Mouse (Mus musculus) cerebellum, postnatal 25 days (tissue): Measurements from ENCODE around the gene Stard13.
A peak's percentile ranks its signal among the peaks of the same experiment; 100 is the strongest.

ENCODE experiments used
- DNase-seq, 2 experiments: peaks; one replicate each; pipeline ENCODE4 v3.0.0; 2021; ENCODE audit warnings: mixed read lengths in 2 of 2

Stard13 gene

DNA sequence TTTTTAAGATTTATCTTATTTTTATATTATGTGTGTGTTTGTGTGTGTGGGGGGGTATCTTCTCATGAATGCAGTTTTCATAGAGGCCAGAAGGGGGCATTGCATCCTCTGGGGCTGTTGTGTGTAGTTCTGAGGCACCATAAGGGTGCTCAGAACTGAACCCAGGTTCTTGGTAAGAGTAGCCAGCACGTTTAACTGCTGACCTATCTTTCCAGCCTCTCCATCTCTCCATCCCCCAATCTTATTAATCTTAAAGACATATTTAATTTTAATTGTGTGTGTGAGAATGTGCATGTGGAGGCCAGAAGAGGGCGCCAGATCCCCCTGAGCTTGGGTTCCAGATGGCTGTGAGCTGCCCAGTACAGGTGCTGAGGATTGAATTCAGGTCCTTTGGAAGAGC is 131.4 kb downstream of the Stard13 start:
- no peak for DNase-seq

DNA sequence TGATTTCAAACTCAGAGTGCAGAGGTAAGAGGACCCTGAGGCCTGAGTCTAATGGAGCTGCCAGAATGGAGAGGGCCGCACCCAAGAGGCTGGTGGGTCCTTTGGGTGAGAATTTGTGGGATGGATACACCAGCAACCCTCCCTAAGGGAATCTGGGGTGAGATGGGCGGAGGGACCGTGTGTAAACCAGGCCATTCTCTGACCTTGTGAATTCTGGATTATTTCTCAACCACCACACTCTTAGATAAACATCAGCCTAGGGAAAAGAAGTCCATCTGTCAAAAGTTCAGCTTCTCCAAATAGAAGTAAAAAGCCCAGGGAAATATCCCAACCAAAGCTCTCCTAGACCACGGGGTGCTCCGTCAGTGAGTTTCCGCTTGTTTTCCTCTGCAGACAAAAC is 137.6 kb downstream of the Stard13 start:
- no peak for DNase-seq

DNA sequence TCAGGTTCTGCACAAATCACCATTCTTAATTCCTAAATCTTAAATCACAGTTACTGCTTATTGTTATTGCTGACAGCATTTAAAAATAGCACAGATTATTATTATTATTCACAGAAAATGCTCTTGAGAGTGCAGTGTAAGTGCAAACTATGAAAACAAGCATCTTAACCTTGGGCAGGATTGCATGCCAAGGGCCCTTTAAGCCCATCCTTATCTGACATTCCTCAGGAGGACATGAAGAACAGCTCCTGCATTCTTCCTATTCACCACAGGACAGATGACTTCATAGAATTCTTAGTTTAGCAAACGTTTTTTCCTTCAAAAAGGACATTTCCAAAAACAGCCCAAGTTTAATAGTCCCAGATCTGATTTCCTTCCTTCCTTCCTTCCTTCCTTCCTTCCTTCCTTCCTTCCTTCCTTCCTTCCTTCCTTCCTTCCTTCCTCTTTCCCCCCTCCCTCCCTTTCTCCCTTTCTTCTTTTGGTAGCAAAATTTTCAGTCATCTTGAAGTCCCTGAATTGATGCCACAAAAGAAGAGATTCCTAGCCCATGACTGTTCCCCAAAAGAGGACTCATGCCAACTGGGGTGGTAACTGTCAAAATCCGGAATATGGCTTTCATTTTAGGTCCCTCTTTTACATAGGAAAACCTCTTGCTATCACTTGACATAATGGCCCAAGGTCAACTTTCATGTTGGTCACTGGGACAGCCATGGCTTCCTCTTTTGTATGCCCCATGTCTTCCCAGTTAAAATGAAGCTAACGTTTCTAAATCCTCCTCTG is 140.6 kb downstream of the Stard13 start:
- DNase-seq = no peak

DNA sequence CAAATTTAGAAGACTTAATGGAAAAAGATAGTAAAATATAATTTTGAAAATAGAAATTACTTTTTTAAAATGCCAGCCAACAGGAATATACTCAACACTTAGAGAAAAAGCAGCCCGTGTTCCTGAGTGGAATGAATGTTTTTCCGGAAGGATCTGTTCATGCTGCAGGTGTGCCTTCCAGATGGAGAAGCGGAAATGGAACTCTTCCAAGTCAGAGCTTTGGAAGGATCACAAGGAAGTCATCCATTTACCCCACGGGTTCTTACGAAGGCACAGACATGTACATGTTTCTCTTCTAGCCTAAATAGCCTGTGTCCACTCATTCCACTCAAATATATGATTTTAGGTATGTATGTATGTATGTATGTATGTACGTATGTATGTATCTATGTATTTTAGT is 142.6 kb downstream of the Stard13 start:
- no peak for DNase-seq

DNA sequence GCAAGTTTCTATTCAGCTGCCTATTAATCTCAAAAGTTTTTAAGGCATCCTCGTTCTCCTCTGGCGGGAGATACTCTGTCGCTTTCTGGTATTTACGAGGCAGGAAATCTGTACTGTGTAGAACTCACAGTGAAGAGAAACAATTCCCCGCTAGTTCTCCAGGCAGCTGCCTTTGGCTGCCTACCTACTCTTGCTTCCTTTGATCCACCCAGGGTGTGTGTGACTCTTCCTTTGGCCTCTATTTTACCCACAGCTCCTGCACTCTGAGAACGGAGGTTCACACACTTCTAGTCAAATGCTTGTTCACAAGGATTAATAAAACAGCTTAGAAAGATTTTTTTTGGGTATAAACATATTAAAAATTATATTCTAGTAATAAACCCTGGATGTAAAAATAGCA is 144.4 kb downstream of the Stard13 start:
- DNase-seq = no peak

DNA sequence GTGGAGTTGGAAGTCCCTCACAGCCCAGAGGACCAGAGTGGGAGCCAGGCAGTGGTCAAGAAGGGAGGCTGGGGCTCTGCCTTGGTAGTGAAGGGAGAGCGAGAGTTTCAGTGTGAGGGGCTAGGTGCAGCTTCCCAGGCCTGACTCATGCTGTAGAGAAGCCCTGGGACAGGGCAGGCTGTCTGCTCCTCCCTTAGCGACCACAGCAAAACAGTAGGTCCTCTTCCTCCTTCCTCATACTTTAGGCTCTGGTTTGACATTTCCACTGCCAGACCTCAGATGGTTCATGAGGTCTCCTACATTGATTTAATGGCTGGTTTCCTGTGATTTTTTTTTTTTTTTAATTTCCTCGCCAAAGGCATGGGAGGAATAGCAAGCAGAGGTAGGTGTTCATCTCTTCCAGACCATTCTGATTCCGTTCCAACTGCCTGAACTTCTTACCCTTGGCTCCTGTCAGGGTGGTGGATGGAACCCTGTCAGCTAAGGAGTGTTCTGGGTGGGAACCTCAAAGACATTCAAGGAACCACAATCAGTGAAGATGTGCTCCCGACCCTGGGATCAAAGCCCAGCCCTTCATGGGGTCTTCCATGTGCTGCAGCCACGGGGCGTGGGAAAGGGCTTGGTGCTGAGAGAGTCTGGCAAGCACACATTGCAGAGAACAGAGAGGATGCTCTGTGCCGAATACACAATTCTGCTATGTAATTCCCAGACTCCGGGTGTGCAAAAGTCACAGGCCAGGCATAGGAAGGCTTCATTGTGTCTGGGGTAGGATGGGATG is 147.0 kb downstream of the Stard13 start:
- DNase-seq = no peak

DNA sequence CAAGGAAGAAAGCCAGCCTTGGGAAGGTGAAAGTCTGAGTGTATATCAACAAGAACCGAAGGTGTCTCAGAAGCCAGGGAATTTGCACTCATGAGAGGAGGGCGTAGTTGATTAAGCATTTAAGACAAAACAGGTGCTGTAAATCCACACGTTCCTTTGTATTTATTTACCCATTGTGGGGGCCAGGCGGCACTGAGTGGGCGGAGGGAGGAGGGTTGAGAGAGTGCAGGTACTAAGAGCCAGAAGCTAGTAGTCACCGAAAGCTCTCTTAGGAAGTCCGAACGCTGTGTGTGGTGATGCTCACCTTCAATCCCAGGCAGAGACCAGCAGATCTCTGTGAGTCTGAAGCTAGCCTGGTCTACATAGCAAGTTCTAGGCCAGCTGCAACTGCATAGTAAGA is 147.9 kb downstream of the Stard13 start:
- no peak for DNase-seq

DNA sequence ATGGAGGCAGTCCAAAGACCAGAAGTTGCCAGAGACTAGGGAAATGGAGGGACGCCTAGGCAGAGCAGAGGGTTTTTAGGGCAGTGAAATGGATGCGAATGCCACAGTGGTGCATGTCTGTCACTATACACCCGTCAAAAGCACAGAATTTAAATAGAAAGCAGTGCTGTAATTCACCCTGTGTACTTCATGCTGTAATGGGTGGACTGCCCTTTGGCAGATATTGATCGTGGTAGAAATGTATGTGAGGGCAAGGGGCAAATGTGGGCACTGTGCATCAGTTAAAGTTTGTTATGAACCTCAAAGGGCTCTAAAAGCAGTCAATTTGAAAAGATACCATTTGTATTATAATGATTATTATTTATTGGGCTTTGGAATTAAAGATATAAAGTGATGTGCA is 153.4 kb downstream of the Stard13 start:
- no peak for DNase-seq

DNA sequence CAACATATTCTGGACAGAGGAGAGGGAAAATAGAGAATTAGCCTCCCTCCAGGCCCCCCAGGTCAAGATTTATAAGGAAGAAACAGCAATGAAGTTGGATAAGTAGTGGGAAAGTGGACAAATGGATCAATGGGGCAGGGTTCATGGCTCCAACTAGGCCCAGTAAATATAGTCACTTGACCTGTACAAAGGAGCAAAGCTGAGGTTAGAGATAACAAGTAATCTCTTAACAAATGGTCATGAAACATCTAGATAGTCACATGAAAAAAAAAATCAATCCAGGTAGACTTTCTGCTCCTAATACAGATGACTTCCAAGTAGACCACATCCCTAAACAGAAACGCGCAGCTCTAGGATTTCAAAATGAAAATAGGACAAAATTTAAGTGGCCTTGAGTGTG is 155.7 kb downstream of the Stard13 start:
- DNase-seq = no peak

DNA sequence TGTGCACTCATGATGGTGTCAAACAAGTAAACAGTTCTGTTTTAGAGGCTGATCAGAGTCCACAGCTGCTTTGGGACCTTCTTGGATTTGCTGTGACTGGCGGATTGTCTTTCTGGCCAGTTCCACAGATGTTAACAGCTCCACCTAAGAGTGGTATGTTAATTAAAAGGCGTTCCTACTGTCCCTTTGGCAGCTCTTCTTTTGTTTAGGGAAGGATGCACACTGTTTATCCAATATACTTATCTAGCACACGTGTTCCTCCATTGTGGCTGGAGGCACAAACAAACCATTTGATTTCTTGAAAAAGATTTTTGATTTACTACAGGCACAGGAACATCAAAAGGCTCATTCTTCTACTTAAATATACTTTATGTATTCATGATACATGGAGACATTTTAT is 156.7 kb downstream of the Stard13 start:
- DNase-seq = no peak

DNA sequence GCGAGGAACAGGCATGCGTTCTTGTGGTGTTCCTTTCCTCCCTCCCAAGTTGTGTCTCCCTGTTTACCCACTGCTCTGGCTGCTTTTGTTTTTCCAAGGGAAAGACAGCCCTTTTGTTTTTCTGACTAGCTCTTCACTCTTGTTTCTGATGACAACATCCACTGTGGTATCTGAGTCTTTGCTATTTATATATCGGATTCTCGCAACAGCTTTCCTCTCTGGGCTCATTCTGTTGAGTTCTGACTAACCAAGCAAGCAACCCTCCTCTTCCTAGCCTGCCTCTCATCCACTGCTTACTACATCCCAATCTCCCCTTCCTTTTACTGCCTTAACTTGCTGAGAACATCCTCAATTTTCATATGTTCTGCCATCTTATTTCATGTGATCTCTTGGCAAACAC is 159.4 kb downstream of the Stard13 start:
- DNase-seq = no peak

DNA sequence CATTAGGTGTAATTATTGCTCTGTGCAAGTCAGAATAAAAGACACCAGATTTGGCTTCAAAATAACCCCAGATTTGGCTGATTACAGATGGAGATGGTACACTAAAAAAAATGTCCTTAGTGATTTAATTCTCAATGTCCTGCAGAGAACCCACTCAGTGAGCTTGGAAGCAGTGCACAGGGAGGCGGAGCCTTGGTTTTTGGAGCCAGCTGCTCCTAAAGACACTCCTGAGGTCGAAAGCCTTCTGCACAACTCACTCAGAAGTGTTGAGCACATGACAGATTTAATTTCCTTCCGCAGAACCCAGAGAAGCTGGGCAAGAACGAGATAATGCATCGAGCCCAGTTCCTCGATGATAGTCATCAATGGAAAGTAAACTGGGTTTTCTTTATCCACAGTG is 162.2 kb downstream of the Stard13 start:
- DNase-seq = no peak

DNA sequence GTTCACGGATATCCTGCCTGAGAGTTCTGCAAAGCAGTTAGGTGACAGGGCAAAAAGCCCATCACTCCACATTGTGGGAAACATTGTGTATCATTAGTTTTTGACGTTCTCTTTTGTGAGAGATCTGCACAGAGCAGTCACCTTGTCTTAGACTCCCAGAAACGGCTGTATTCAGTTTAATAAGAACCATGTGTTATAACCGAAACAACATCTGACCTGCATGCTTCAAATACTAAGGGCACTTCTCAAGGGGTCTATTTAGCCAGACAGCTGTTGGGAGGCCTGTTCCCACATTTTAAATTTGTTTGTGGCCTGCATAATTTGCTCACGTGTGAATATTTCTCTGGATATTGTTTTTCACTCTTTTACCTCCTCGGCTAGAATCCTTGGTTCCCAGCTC is 162.7 kb downstream of the Stard13 start:
- no peak for DNase-seq

DNA sequence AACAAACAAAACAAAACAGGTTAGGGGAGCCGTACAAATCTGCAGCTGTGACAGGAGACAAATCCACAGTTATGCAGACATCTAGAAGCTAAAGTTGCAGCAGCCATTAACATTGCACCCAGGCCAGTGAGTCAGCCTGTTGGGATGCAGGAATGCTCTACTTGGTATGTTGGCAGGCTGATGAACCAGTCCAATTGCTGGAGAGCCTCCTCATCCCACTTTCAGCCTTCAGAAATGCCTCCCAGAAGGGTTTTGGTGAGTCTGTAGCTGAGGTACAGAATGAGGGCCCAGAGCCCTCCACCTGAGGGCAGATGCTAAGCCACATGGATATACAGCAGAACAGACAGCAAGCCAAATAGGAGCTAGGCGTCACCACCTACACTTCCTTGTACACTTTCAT is 164.1 kb downstream of the Stard13 start:
- no peak for DNase-seq

DNA sequence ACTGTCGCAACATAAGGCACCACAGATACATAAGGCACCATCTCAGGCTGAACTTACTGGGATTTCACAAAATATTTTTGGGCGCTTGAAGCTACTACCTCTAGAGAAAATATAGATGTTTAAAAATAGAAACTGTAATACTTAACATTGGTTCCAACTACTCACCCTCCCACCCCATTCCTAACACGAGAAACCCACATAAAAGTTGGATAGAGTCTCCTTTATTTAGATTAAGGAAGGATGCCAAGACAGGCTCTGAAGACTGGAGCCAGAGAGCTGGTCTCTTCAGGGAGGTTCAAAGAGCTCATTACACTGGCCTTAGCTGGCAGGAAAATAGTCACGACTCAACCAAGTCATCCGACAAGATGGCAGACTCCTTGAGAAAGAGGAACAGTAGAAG is 167.6 kb downstream of the Stard13 start:
- no peak for DNase-seq

DNA sequence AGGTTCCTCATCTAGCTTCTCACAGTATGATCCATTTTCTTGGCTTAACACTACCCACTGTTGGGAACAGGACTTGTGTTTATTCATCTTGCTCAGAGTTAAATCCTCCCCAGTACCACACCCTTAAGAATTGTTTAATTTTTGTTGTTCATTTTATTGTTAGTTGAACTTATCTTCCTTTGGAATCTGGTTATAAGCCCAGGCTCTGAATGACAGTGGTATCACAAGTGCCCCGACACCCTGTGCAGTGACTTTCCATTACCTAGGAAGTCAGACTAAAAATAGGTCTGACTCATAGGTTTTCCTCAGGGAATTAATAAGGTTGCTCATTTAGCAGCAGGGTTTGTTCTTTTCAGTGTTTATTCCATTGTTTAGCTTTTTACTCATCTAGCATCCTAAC is 168.4 kb downstream of the Stard13 start:
- no peak for DNase-seq

DNA sequence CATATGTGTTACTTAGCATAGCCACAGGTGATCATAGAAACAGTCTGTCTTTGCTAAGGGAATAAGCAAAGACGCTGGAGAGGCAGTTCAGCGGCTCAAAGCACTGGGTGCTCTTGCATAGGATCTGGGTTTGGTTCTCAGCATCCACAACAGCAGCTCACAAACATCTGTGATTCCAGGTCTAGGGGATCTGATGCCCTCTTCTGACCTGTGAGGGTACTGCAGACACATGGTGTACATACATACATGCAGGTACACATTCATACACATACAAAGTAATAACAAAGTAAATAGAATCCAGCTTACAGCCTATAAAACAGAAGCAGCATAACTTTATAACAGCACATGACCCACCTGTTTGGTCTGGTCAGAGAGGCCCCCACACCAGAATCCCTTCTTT is 171.7 kb downstream of the Stard13 start:
- no peak for DNase-seq

DNA sequence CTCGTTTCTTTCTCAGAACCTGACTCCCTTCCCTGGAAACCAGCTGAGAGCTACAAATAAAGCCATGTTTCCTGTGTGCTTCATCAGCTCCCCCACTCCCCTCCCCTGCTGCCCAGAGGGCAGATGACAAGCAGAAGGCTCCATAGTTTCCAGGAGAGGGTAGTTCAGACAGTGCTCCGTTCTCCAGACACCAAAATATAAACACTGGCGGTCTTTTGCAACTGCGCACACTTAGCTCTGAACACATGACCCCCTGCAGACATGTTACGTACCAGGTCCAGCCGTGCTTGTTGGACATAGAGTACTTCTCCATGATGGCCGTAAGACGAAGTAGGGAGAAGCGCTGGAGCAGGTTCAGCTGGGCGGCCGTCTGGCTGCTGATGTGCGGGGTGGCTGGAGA is 173.2 kb downstream of the Stard13 start:
- peak in 1 of 2 experiments; percentile 9 for DNase-seq

DNA sequence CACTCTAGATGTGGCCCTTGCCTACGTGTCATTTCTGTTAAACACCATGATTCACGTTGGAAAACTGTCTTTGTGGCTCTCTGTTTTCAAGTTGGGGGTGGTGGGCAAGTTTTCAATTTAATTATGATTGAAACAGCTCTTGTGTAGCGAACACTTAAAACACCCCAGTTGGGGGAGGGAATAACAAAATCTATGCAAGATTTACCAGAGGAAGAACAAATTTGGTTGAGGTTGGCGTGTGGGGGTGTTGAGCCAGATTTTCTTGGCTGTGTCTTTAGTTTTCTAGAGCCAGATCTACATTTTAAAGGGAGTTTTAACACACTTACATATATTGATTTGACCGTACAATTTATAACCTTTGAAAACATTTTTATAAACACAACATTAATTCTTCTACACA is 173.9 kb downstream of the Stard13 start:
- no peak for DNase-seq

DNA sequence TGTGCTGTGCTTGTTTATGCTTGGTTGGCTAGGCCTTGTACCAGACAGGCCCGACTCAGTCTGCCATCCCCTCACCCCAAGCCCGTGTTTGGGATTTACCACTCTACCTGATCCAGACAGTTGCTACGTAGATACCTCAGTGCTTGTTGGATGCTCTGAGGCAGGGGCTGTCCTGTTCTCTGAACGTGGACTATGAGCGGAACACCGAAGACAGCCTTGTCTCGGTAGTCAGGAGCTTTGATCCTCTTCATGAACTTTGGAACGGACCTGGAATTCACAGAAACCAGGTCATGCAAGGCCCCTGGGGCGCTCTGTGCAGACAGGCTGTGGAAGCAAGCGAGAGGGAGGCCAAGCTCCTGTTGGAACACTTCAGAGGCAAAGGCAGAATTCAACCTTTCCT is 174.3 kb downstream of the Stard13 start:
- peak in 1 of 2 experiments; percentile 18 for DNase-seq

DNA sequence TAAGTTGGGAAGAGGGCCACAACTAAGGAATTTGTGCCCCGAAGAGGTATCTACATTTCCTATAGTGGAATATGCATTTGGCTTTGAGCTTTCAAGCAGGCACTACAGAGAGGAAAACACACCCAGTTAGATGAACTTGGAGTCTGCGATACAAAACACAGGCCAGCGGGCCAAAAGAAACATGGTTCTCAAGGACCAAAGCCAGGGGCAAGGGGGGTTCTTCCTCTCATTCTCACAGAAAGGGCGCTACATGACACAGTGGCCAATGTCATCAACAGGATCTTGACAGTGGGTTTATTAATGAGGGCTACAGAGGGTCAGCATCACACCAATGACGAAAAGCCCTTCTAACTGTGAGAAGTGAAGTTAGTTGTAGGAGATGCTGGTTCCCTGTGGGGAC is 175.9 kb downstream of the Stard13 start:
- no peak for DNase-seq

DNA sequence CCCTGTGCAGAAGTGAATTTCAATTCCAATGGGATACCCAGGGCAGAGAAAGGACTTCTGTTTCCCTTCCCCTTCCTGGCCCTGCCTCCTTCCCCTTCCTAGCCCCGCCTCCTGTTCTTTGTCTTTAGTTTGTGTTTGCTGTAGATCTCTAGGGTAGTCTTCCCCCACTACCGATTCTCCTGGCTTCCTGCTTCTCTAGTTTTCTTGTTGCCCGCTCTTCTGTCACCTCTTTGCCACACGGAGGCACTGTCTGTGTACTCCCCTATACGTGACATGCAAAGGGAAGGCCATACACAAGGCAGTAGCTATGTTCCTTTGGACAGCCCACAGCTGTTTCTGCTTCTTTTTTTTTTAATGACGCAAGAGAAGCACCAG is 176.7 kb downstream of the Stard13 start:
- DNase-seq = no peak

DNA sequence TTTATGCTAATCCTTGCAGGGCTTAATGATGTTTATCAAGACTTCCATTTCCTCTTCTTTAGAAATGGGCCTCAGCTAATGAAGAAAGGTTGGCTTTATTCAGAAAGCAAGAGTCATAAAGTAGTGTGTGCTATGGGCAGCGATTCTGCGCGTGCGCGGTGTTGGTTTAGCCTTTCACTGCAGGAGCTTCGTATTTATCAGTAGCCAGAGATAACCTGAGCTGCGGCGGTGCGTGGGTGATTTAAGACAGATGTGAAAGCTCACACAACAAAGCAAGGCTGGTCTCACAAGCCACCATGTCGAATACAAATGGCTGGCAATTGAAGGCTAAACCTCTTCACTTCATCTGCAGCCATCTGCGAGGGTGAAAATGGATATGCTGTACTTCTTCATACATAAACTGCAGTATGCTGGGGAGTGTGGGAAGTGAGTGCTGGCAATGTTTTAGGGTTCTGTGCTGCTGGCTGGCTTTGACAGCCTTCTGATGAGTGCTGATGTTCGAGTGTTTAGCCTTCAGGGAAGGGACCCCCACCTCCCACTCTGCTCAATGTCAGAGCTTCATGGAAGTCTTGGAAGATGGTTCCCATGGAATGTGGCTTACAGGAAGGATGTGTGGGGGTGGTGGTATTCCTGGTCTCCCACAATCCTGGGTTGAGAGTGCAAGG is 177.2 kb downstream of the Stard13 start:
- DNase-seq = no peak
